9 mouse cellular contexts compared by ENCODE assay signal in the genomic region with DNA sequence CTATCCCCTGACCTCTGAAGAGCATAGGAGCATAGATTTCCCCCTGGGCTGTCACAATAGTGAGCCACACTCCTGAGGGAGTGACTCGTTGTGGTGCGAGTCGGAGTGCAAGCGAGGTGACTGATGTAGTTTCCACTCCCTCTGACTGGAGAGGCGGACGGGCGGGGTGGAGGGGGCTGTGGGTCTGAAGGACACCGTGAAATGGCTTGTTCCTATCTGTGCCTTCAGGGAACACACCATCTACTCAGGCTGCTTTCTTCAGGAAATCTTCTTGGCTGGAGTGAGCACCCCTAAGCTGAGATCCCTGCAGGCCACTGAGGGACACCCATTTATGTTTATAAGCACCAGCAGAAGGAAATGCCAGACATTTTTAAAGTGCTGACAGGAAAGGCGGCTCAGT. TPM values are rescaled to one million over a fixed set of nuclear protein-coding genes. Genes with fewer than 3 reads are reported as not detected.
DNase-seq lines count a peak whose midpoint lies in the region; ATAC-seq and TF ChIP-seq lines count a peak whose summit lies in the region.
"Had no signal": no experiment of that assay in that cellular context is flagged by ENCODE, and none has a peak within 500 bp of the region (broad histone marks: within the 10 kb centered on the region; RNA-seq: fewer than 3 reads in every experiment).

No protein-coding gene starts in this region.

- peak; percentile 23; the same call in 1 of the 2 replicates for ATAC-seq in lung, postnatal 0 days

- H3K27ac ChIP-seq in cerebellum, adult 2 months (ENCODE audit: insufficient read depth, low read length), result peak overlapping the region; percentile 91
- 0 out of 2 replicates have a peak overlapping the region, but pooled peaks have one; percentile 25 for H3K27ac ChIP-seq in heart, embryonic 10.5 days
- no peak overlapping the region for H3K27ac ChIP-seq in lung, postnatal 0 days (ENCODE audit: low read length)

- H3K9ac ChIP-seq in lung, postnatal 0 days (replicated peaks; ENCODE audit: low read depth), result no peak overlapping the region

- DNase-seq in heart, adult 18-20 months, result peak; percentile 46 to 62
- no peak for DNase-seq in heart, postnatal 10 days
- DNase-seq in cerebellum, adult 2 months, result peak; percentile 64 to 67
- no peak for DNase-seq in heart, embryonic 10.5 days (ENCODE audit: low spot score)
- DNase-seq in lung, postnatal 0 days (ENCODE audit: low spot score), result no peak
- no peak for DNase-seq in urinary bladder, postnatal 36 days (ENCODE audit: low spot score in 2 of 2)
- no peak for DNase-seq in urinary bladder, adult 2 months (ENCODE audit: low spot score)
- no peak for DNase-seq in gastrocnemius, postnatal 10 days

- peak; percentile 42; the same call in 1 of the 2 replicates for TF ChIP-seq POLR2A in cerebellum, adult 2 months (IDR thresholded peaks at IDR 0.05; ENCODE audit: borderline replicate concordance, insufficient read depth, low read length)

- intact Hi-C loops in heart, postnatal 10 days (cut with DNase I), result loop anchor here (1.0 to 5.0 kb wide), 4 partner anchors 125 to 282 kb away; partner anchors contain the start of genes Asphd1 and Maz

- peaks cover 33% of the 10 kb centered on the region for H3K4me1 ChIP-seq in cerebellum, adult 2 months (ENCODE audit: control insufficient read depth, insufficient read depth, low read length)
- H3K4me1 ChIP-seq in heart, embryonic 10.5 days, result peaks cover 18% of the 10 kb centered on the region
- H3K4me1 ChIP-seq in lung, postnatal 0 days (ENCODE audit: insufficient read depth, low read depth, low read length), result no peaks in the 10 kb centered on the region

- H3K4me2 ChIP-seq in lung, postnatal 0 days (replicated peaks; ENCODE audit: low read depth, low read length), result peak overlapping the region; percentile 47

- H3K9me3 ChIP-seq in heart, embryonic 10.5 days, result no peaks in the 10 kb centered on the region
- no peaks in the 10 kb centered on the region for H3K9me3 ChIP-seq in lung, postnatal 0 days (ENCODE audit: low read length)

- H3K36me3 ChIP-seq in heart, embryonic 10.5 days, result no peaks in the 10 kb centered on the region
- no peaks in the 10 kb centered on the region for H3K36me3 ChIP-seq in lung, postnatal 0 days (ENCODE audit: insufficient read depth, low read length)

- no peaks in the 10 kb centered on the region for H3K27me3 ChIP-seq in cerebellum, adult 2 months (ENCODE audit: control insufficient read depth, insufficient read depth, low read length)
- peaks cover 48% of the 10 kb centered on the region for H3K27me3 ChIP-seq in heart, embryonic 10.5 days (ENCODE audit: insufficient read depth, poor library complexity, severe bottlenecking)
- peaks cover 6% of the 10 kb centered on the region; the same call in 1 of the 2 replicates for H3K27me3 ChIP-seq in lung, postnatal 0 days (replicated peaks; ENCODE audit: insufficient read depth, low read length)

- TF ChIP-seq EP300 in lung, postnatal 0 days (IDR thresholded peaks at IDR 0.05), result no peak

- H3K4me3 ChIP-seq in cerebellum, adult 2 months (replicated peaks; ENCODE audit: insufficient read depth, low read depth, low read length), result peak overlapping the region; percentile 66
- peak overlapping the region; percentile 54 for H3K4me3 ChIP-seq in heart, embryonic 10.5 days
- H3K4me3 ChIP-seq in lung, postnatal 0 days (ENCODE audit: low read depth, low read length), result no peak overlapping the region
- H3K4me3 ChIP-seq: erythroblast, embryonic 14.5 days had no signal

- 5% methylated on average over 9 of the region's 9 CpGs for WGBS in cerebellum, adult 2 months
- 5% methylated on average over 9 of the region's 9 CpGs for WGBS in heart, embryonic 10.5 days
- WGBS in lung, postnatal 0 days, result 14% methylated on average over 9 of the region's 9 CpGs

- no peak for TF ChIP-seq CTCF in cerebellum, adult 2 months (IDR thresholded peaks at IDR 0.05; ENCODE audit: borderline replicate concordance, insufficient read depth, low read depth, low read length)
- no peak for TF ChIP-seq CTCF in lung, postnatal 0 days (IDR thresholded peaks at IDR 0.05)

RNA-seq across cellular contexts. Expression of gene 4930451I11Rik, which starts 8.7 kb away (rescaled TPM):
- total RNA-seq in heart, adult 18-20 months (2021), result not detected
- not detected for total RNA-seq in heart, postnatal 10 days (2021)
- polyA plus RNA-seq in cerebellum, adult 2 months (2012; rRNA removed), result not detected in 2 replicates
- polyA plus RNA-seq in heart, embryonic 10.5 days (2016; fragmentation: Nextera tagmentation; extraction: Ambion mirVana), result not detected in 2 replicates
- polyA plus RNA-seq in lung, postnatal 0 days (2015; fragmentation: Nextera tagmentation; extraction: Ambion mirVana), result not detected in 2 replicates
- not detected in 2 replicates for polyA plus RNA-seq in urinary bladder, adult 2 months (2012; rRNA removed)
- total RNA-seq in gastrocnemius, postnatal 10 days (2021), result not detected
- polyA plus RNA-seq: erythroblast, embryonic 14.5 days had no signal

RNA-seq across cellular contexts. Expression of gene Doc2a, which starts 24.5 kb away (rescaled TPM):
- not detected for total RNA-seq in heart, adult 18-20 months (2021)
- not detected for total RNA-seq in heart, postnatal 10 days (2021)
- 9.7 and 12.1 TPM in 2 replicates for polyA plus RNA-seq in cerebellum, adult 2 months (2012; rRNA removed)
- 0.28 and 0.64 TPM in 2 replicates for polyA plus RNA-seq in heart, embryonic 10.5 days (2016; fragmentation: Nextera tagmentation; extraction: Ambion mirVana)
- 0.20 and 0.33 TPM in 2 replicates for polyA plus RNA-seq in lung, postnatal 0 days (2015; fragmentation: Nextera tagmentation; extraction: Ambion mirVana)
- polyA plus RNA-seq in urinary bladder, adult 2 months (2012; rRNA removed), result not detected in 2 replicates
- under 1 TPM; 0.14 to 0.68 TPM for total RNA-seq in gastrocnemius, postnatal 10 days (2021)
- polyA plus RNA-seq: erythroblast, embryonic 14.5 days had no signal

RNA-seq across cellular contexts. Expression of gene Fam57b, which starts 25.3 kb away (rescaled TPM):
- 1 to 10 TPM; 8.4 to 8.6 TPM for total RNA-seq in heart, adult 18-20 months (2021)
- total RNA-seq in heart, postnatal 10 days (2021), result 10 to 100 TPM; 10.1 to 11.0 TPM
- 193 and 196 TPM in 2 replicates for polyA plus RNA-seq in cerebellum, adult 2 months (2012; rRNA removed)
- 0.06 and 0.38 TPM in 2 replicates for polyA plus RNA-seq in heart, embryonic 10.5 days (2016; fragmentation: Nextera tagmentation; extraction: Ambion mirVana)
- polyA plus RNA-seq in lung, postnatal 0 days (2015; fragmentation: Nextera tagmentation; extraction: Ambion mirVana), result 0.13 and 0.19 TPM in 2 replicates
- 2.4 and 2.9 TPM in 2 replicates for polyA plus RNA-seq in urinary bladder, adult 2 months (2012; rRNA removed)
- 10 to 100 TPM; 10.3 to 10.5 TPM for total RNA-seq in gastrocnemius, postnatal 10 days (2021)
- polyA plus RNA-seq: erythroblast, embryonic 14.5 days had no signal

RNA-seq across cellular contexts. Expression of gene Ppp4c, which starts 30.4 kb away (rescaled TPM):
- 10 to 100 TPM; 35.6 to 39.0 TPM for total RNA-seq in heart, adult 18-20 months (2021)
- total RNA-seq in heart, postnatal 10 days (2021), result 10 to 100 TPM; 53.2 to 58.2 TPM
- 110 and 119 TPM in 2 replicates for polyA plus RNA-seq in cerebellum, adult 2 months (2012; rRNA removed)
- polyA plus RNA-seq in heart, embryonic 10.5 days (2016; fragmentation: Nextera tagmentation; extraction: Ambion mirVana), result 233 and 325 TPM in 2 replicates
- 150 and 151 TPM in 2 replicates for polyA plus RNA-seq in lung, postnatal 0 days (2015; fragmentation: Nextera tagmentation; extraction: Ambion mirVana)
- 106 and 121 TPM in 2 replicates for polyA plus RNA-seq in urinary bladder, adult 2 months (2012; rRNA removed)
- total RNA-seq in gastrocnemius, postnatal 10 days (2021), result 10 to 100 TPM; 44.2 to 48.8 TPM

RNA-seq across cellular contexts. Expression of gene Hirip3, which starts 39.0 kb away (rescaled TPM):
- 1 to 10 TPM; 5.0 to 6.4 TPM for total RNA-seq in heart, adult 18-20 months (2021)
- 10 to 100 TPM; 10.3 to 13.8 TPM for total RNA-seq in heart, postnatal 10 days (2021)
- 60.9 and 63.1 TPM in 2 replicates for polyA plus RNA-seq in cerebellum, adult 2 months (2012; rRNA removed)
- polyA plus RNA-seq in heart, embryonic 10.5 days (2016; fragmentation: Nextera tagmentation; extraction: Ambion mirVana), result 31.1 and 35.0 TPM in 2 replicates
- 8.4 and 9.3 TPM in 2 replicates for polyA plus RNA-seq in lung, postnatal 0 days (2015; fragmentation: Nextera tagmentation; extraction: Ambion mirVana)
- polyA plus RNA-seq in urinary bladder, adult 2 months (2012; rRNA removed), result 18.0 and 21.0 TPM in 2 replicates
- total RNA-seq in gastrocnemius, postnatal 10 days (2021), result 10 to 100 TPM; 11.9 to 18.1 TPM

Comparison
In these comparisons a context has a peak if more than half of its experiments do, and no peak if none do; other contexts are left out.
1. DNase-seq: peak in heart, adult 18-20 months (2 of 2) and cerebellum, adult 2 months (2 of 2); none in heart, postnatal 10 days (0 of 2), heart, embryonic 10.5 days (single experiment), lung, postnatal 0 days (single experiment), urinary bladder, postnatal 36 days (0 of 2), urinary bladder, adult 2 months (single experiment) and gastrocnemius, postnatal 10 days (single experiment).
2. RNA of gene Fam57b, which starts 25.3 kb away (polyA plus RNA-seq): 193 to 196 TPM in cerebellum, adult 2 months; 2.4 to 2.9 TPM in urinary bladder, adult 2 months, 0.06 to 0.38 TPM in heart, embryonic 10.5 days and 0.13 to 0.19 TPM in lung, postnatal 0 days; every median in the first group is over 10 times any median in the second.